Mouse (Mus musculus): ENCODE measurements at regions not wholly inside any gene's neighbourhood (a gene's known extent, or its start where the extent isn't known, plus 50 kb on each side); places are given as distances from the start of the nearest gene placed in this dataset.

DNA sequence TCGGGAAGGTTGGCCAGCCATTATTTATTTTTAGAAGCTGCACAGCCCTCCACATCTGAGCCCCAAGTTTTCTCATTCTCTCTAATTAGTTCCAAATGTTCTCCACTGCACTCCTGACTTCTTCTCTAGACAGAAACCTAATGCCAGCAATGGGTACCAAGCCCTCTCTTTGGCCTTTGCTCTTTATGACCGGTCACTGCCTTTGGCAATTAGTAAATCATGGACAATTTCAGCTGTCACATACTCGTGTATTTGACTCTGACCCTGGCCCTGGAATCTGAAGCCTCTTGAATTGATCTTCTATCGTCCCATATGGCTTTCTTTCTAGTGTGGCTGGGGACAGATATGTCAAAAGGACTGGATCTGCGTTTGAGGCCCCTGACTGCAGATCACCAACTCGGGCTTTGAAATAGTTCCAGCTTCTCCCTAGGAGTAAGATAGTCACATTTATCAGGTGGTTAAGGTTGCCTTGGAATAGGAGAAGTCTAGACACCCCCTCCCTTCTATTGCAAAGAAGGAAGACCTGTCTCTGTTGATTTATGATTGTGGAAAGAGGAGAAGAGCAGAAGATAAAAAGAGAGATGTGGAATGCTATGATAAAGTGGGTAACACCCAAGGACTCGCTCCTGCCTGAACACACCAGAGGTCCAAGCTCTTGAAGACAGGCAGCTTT is 553.2 kb upstream of the Zfp462 start:
- H3K9ac ChIP-seq (ENCODE audit: low read depth, low read length), result no peak overlapping the region
- H3K4me2 ChIP-seq (ENCODE audit: low read depth, low read length), result no peak overlapping the region
- H3K4me1 ChIP-seq (ENCODE audit: control insufficient read depth, insufficient read depth, low read length), result no peaks in the 10 kb centered on the region
- no peaks in the 10 kb centered on the region for H3K27me3 ChIP-seq (replicated peaks; ENCODE audit: control insufficient read depth, insufficient read depth, low read length)
- 43% methylated on average over 7 of the region's 7 CpGs for WGBS
- ATAC-seq, result no peak
- H3K27ac ChIP-seq (ENCODE audit: low read length), result no peak overlapping the region
- no peaks in the 10 kb centered on the region for H3K36me3 ChIP-seq (ENCODE audit: control insufficient read depth, insufficient read depth, low read length)
- no peaks in the 10 kb centered on the region for H3K9me3 ChIP-seq (ENCODE audit: control insufficient read depth, low read length)
- no peak overlapping the region for H3K4me3 ChIP-seq (ENCODE audit: low read length)

DNA sequence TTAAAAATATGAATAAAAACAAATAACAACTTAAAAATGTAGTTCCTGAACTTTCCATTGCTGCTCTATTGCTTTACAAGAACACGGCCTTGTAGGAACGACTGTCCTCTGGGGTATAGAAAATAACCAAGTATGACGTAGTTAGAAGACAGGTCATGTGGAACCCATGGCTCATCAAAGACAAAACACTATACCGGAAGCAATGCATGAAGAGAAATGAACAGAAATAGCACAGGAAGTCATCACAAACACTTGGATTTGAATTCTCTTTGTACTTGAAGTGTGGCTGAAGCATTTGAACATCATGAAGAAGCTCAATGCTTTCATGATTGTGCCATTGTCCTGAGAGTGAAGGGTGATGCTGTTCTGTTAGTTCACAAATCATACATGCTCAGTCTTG is 538.7 kb upstream of the Zfp462 start:
- Histone ChIP-seq H3K4me1 (ENCODE audit: control insufficient read depth, insufficient read depth, low read length) (no peaks in the 10 kb centered on the region), H3K9ac (ENCODE audit: low read depth, low read length) (no peak overlapping the region), H3K4me2 (ENCODE audit: low read depth, low read length) (no peak overlapping the region), H3K9me3 (ENCODE audit: control insufficient read depth, low read length) (no peaks in the 10 kb centered on the region), H3K27me3 (replicated peaks; ENCODE audit: control insufficient read depth, insufficient read depth, low read length) (no peaks in the 10 kb centered on the region), H3K36me3 (ENCODE audit: control insufficient read depth, insufficient read depth, low read length) (no peaks in the 10 kb centered on the region), H3K4me3 (ENCODE audit: low read length) (no peak overlapping the region), H3K27ac (ENCODE audit: low read length) (no peak overlapping the region)
- 85% methylated on average over 4 of the region's 4 CpGs for WGBS
- no peak for ATAC-seq

DNA sequence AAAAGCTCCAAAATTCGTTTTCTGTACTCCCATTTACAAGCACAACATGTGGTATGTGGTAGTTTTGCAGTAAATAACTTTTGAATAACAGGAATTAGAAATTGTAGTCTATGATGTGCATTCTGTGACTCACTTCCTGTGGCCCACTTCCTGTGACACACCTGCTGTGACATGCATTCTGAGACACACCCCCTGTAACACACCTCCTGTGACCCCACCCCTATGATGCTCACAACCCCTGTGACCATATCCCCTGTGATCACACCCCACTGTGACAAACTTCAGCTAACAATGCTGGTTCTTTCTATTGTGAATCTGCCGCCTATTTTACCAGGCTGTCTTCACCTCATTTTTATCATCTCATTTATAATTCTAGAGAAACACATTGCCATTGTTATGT is 536.9 kb upstream of the Zfp462 start:
- ATAC-seq, result no peak
- H3K4me2 ChIP-seq (ENCODE audit: low read depth, low read length), result no peak overlapping the region
- no peak overlapping the region for H3K27ac ChIP-seq (ENCODE audit: low read length)
- H3K4me1 ChIP-seq (ENCODE audit: control insufficient read depth, insufficient read depth, low read length), result no peaks in the 10 kb centered on the region
- no peaks in the 10 kb centered on the region for H3K9me3 ChIP-seq (ENCODE audit: control insufficient read depth, low read length)
- no peaks in the 10 kb centered on the region for H3K27me3 ChIP-seq (replicated peaks; ENCODE audit: control insufficient read depth, insufficient read depth, low read length)
- WGBS, result 54% methylated on average over 2 of the region's 2 CpGs
- no peaks in the 10 kb centered on the region for H3K36me3 ChIP-seq (ENCODE audit: control insufficient read depth, insufficient read depth, low read length)
- no peak overlapping the region for H3K4me3 ChIP-seq (ENCODE audit: low read length)
- H3K9ac ChIP-seq (ENCODE audit: low read depth, low read length), result no peak overlapping the region

DNA sequence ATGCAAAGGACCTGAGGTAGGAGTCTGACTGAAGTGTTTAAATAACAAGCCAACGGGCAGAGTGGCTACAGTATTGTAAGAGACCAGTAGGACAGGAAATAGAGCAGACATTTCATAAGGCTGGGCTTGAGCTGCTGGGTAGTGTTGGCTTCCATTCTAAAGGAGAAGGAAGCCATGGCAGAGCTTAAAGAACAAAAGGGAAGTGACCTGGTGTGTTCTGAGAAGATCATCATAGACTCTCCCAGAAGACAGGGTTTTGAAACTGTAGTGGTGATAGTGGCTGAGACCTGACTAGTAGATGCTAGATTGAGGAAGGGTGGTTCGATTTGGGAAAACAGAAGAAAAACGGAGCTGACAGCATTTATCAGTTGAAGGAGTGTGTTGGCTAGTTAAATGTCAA is 514.1 kb upstream of the Zfp462 start:
- H3K36me3 ChIP-seq (ENCODE audit: control insufficient read depth, insufficient read depth, low read length), result no peaks in the 10 kb centered on the region
- ATAC-seq, result no peak
- H3K27me3 ChIP-seq (replicated peaks; ENCODE audit: control insufficient read depth, insufficient read depth, low read length), result no peaks in the 10 kb centered on the region
- H3K4me2 ChIP-seq (ENCODE audit: low read depth, low read length), result no peak overlapping the region
- no peak overlapping the region for H3K9ac ChIP-seq (ENCODE audit: low read depth, low read length)
- no peaks in the 10 kb centered on the region for H3K9me3 ChIP-seq (ENCODE audit: control insufficient read depth, low read length)
- no peak overlapping the region for H3K4me3 ChIP-seq (ENCODE audit: low read length)
- H3K27ac ChIP-seq (ENCODE audit: low read length), result no peak overlapping the region
- H3K4me1 ChIP-seq (ENCODE audit: control insufficient read depth, insufficient read depth, low read length), result no peaks in the 10 kb centered on the region
- WGBS, result 67% methylated on average over 3 of the region's 3 CpGs

- 71% methylated on average over 2 of the region's 2 CpGs for WGBS
- no peak overlapping the region for H3K27ac ChIP-seq (ENCODE audit: low read length)
Observed at GRCm38 (mm10) chr4:54460596-54460995, 484.3 kb upstream of the Zfp462 start.

GRCm38 (mm10) chr4:54469176-54469575 is 475.7 kb upstream of the Zfp462 start:
- ATAC-seq, result no peak
- Histone ChIP-seq H3K27ac (ENCODE audit: low read length) (no peak overlapping the region), H3K4me2 (ENCODE audit: low read depth, low read length) (no peak overlapping the region), H3K36me3 (ENCODE audit: control insufficient read depth, insufficient read depth, low read length) (no peaks in the 10 kb centered on the region), H3K9me3 (ENCODE audit: control insufficient read depth, low read length) (no peaks in the 10 kb centered on the region), H3K4me3 (ENCODE audit: low read length) (no peak overlapping the region), H3K27me3 (replicated peaks; ENCODE audit: control insufficient read depth, insufficient read depth, low read length) (no peaks in the 10 kb centered on the region), H3K9ac (ENCODE audit: low read depth, low read length) (no peak overlapping the region), H3K4me1 (ENCODE audit: control insufficient read depth, insufficient read depth, low read length) (0 out of 2 replicates have a peak, but pooled peaks cover 3% of the 10 kb centered on the region)
- 82% methylated on average over 2 of the region's 2 CpGs for WGBS

More at GRCm38 (mm10) chr4:54460596-54460995, 484.3 kb upstream of the Zfp462 start:
- Histone ChIP-seq H3K4me2 (ENCODE audit: low read depth, low read length) (no peak overlapping the region), H3K27me3 (replicated peaks; ENCODE audit: control insufficient read depth, insufficient read depth, low read length) (no peaks in the 10 kb centered on the region), H3K36me3 (ENCODE audit: control insufficient read depth, insufficient read depth, low read length) (no peaks in the 10 kb centered on the region), H3K4me3 (ENCODE audit: low read length) (no peak overlapping the region), H3K9ac (ENCODE audit: low read depth, low read length) (no peak overlapping the region), H3K4me1 (ENCODE audit: control insufficient read depth, insufficient read depth, low read length) (no peaks in the 10 kb centered on the region), H3K9me3 (ENCODE audit: control insufficient read depth, low read length) (no peaks in the 10 kb centered on the region)
- ATAC-seq, result no peak

DNA sequence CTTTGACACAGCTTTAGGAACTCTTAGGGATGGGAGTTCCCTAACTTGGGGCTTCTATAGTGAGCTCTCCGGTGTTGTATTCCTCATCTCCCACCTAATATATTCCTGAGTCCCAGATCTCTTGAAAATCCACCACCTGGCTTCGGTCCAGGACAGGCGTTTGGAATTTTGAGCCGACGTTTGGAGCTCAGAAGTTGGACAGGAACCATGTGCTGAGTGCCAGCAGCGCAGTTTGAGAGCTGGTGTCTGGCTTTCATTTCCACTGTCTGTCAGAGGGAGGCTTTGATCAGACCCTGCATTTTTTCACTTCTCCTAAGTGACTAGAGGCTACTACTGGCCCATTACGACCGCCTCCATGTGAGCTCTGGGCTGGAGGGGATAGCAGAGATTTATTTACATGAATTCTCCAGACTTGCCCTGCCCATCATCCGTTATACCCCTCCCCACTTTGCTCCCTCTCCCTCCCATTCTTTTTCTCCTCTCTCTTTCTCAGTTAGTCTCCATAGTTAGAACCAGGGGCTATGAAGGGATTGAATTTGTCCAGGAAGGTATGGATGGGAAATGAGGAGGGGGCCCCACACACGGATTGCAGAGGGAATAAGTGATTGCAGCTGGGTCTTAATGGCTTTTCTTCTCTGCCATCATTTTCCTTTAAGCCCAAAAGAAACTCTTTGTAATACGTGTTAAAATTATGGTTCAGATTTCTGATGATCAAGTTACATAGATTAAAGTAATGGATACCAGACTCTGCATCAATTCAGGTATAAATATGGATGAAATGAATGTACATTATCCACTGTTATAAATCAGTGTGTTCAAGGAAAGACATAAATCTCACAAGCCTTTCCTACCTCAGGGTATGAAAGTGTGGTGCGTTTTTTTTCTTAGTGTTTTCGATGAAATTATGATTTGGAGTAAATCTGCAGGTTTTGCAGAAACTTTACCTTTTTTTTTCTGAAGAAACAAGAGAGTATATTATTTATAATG is 474.5 kb upstream of the Zfp462 start:
- H3K4me3 ChIP-seq (ENCODE audit: low read length), result no peak overlapping the region
- 38% methylated on average over 13 of the region's 13 CpGs for WGBS
- ATAC-seq, result peak; percentile 65; the same call in 1 of the 2 replicates
- no peaks in the 10 kb centered on the region for H3K9me3 ChIP-seq (ENCODE audit: control insufficient read depth, low read length)
- H3K4me1 ChIP-seq (ENCODE audit: control insufficient read depth, insufficient read depth, low read length), result 0 out of 2 replicates have a peak, but pooled peaks cover 3% of the 10 kb centered on the region
- H3K9ac ChIP-seq (ENCODE audit: low read depth, low read length), result no peak overlapping the region
- no peak overlapping the region for H3K27ac ChIP-seq (ENCODE audit: low read length)
- H3K27me3 ChIP-seq (replicated peaks; ENCODE audit: control insufficient read depth, insufficient read depth, low read length), result no peaks in the 10 kb centered on the region
- H3K36me3 ChIP-seq (ENCODE audit: control insufficient read depth, insufficient read depth, low read length), result no peaks in the 10 kb centered on the region
- H3K4me2 ChIP-seq (ENCODE audit: low read depth, low read length), result no peak overlapping the region

GRCm38 (mm10) chr4:54471009-54471408 is 473.8 kb upstream of the Zfp462 start:
- Histone ChIP-seq H3K27ac (ENCODE audit: low read length) (no peak overlapping the region), H3K36me3 (ENCODE audit: control insufficient read depth, insufficient read depth, low read length) (no peaks in the 10 kb centered on the region), H3K4me1 (ENCODE audit: control insufficient read depth, insufficient read depth, low read length) (0 out of 2 replicates have a peak, but pooled peaks cover 3% of the 10 kb centered on the region), H3K4me2 (ENCODE audit: low read depth, low read length) (no peak overlapping the region), H3K9ac (ENCODE audit: low read depth, low read length) (no peak overlapping the region), H3K4me3 (ENCODE audit: low read length) (no peak overlapping the region), H3K9me3 (ENCODE audit: control insufficient read depth, low read length) (no peaks in the 10 kb centered on the region), H3K27me3 (replicated peaks; ENCODE audit: control insufficient read depth, insufficient read depth, low read length) (no peaks in the 10 kb centered on the region)
- 43% methylated on average over 1 of the region's 1 CpGs for WGBS
- ATAC-seq, result no peak

DNA sequence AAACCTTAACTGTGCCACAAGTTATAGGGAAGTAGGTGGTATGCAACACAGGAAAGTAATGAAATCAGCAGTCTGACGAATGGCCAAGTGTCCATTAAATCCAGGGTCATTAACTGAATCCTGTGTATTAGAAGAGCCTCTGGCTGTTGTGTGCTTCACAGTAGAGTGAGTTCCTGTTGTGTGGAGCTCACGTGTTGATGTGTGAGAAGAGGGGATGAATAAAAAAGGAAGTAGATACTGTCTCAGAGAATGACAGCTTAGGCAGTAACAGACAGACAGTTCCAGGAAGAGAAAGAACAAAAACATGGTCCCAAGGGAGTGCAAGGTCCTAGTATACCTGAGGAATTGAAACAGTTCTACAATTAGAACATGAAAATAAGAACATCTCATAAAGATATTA is 463.1 kb upstream of the Zfp462 start:
- no peak for ATAC-seq

More for the DNA sequence above, 463.1 kb upstream of the Zfp462 start:
- no peak overlapping the region for H3K4me3 ChIP-seq (ENCODE audit: low read length)
- no peaks in the 10 kb centered on the region for H3K27me3 ChIP-seq (replicated peaks; ENCODE audit: control insufficient read depth, insufficient read depth, low read length)
- H3K27ac ChIP-seq (ENCODE audit: low read length), result no peak overlapping the region
- H3K36me3 ChIP-seq (ENCODE audit: control insufficient read depth, insufficient read depth, low read length), result no peaks in the 10 kb centered on the region
- H3K4me2 ChIP-seq (ENCODE audit: low read depth, low read length), result no peak overlapping the region
- no peaks in the 10 kb centered on the region for H3K9me3 ChIP-seq (ENCODE audit: control insufficient read depth, low read length)
- H3K4me1 ChIP-seq (ENCODE audit: control insufficient read depth, insufficient read depth, low read length), result no peaks in the 10 kb centered on the region
- H3K9ac ChIP-seq (ENCODE audit: low read depth, low read length), result no peak overlapping the region
- 70% methylated on average over 2 of the region's 2 CpGs for WGBS

Data from intestine, embryonic 16.5 days (tissue).